Mouse (Mus musculus) kidney, embryonic 16.5 days (tissue): ENCODE results near the gene Gm13288. TPM values are rescaled to one million over a fixed set of nuclear protein-coding genes. Genes with fewer than 3 reads are reported as not detected.
"Not testable (repeated sequence)": the region's sequence is repeated elsewhere in the genome, so short reads cannot be mapped to it uniquely, and the experiment has no call there.

Experiments
- ATAC-seq: fragments of 200-750 bp; cut with Nextera tagmentation; 2 replicates; pipeline ENCODE4 v1.8.0; 2017; ENCODE audit warnings: moderate TSS enrichment; ENCODE audit not compliant: low FRiP score, low TSS enrichment
- H3K27ac ChIP-seq: fragments of 300-500 bp; sonication (generic); 2 replicates; pipeline ENCODE4 v1.5.1; 2014; ENCODE audit warnings: low read length
- H3K27me3 ChIP-seq: fragments of 300-500 bp; sonication (generic); 2 replicates; pipeline ENCODE4 v1.6.1; 2014; ENCODE audit warnings: low read length, control low read depth, mixed read lengths; ENCODE audit not compliant: insufficient read depth
- H3K36me3 ChIP-seq: fragments of 300-500 bp; sonication (generic); 2 replicates; pipeline ENCODE4 v1.6.1; 2014; ENCODE audit warnings: low read length, control low read depth, mixed read lengths; ENCODE audit not compliant: insufficient read depth
- H3K4me1 ChIP-seq: fragments of 300-500 bp; sonication (generic); 2 replicates; pipeline ENCODE4 v1.6.1; 2014; ENCODE audit warnings: low read length, control low read depth, mixed read lengths; ENCODE audit not compliant: insufficient read depth
- H3K4me2 ChIP-seq: fragments of 300-500 bp; sonication (generic); replicated peaks from 2 replicates; pipeline ENCODE4 v1.6.1; 2014; ENCODE audit warnings: low read depth, low read length
- H3K4me3 ChIP-seq: fragments of 300-500 bp; sonication (generic); 2 replicates; pipeline ENCODE4 v1.5.1; 2014; ENCODE audit warnings: mild to moderate bottlenecking, low read length
- H3K9ac ChIP-seq: fragments of 300-500 bp; sonication (generic); replicated peaks from 2 replicates; pipeline ENCODE4 v1.6.1; 2014; ENCODE audit warnings: low read length
- H3K9me3 ChIP-seq: fragments of 300-500 bp; sonication (generic); 2 replicates; pipeline ENCODE4 v1.6.1; 2016; ENCODE audit warnings: low read length, control low read depth
- WGBS: fragments of 180-500 bp; shearing (Covaris S2); extraction: QIAGEN DNeasy Blood & Tissue Kit; methylation state at CpG from one replicate; pipeline ENCODE4 v1.1.7; 2014; 5-methylcytosine and 5-hydroxymethylcytosine counted together
- polyA plus RNA-seq: library from polyadenylated mRNA; unstranded; fragments of >200 nt; fragmentation: Nextera tagmentation; extraction: Ambion mirVana; gene quantifications from 2 replicates; pipeline ENCODE4 v1.2.1, GENCODE M21; 2015

Gm13288 gene
- polyA plus RNA-seq: 0.05 TPM in 1 of 2 replicates, not detected in the other

GRCm38 (mm10) chr4:88805231-88805630, at the start of gene Gm13288:
Gm13288 (plus strand) TSS chr4:88805531.
- H3K27me3 ChIP-seq, H3K4me2 ChIP-seq, H3K36me3 ChIP-seq, H3K27ac ChIP-seq, H3K4me1 ChIP-seq, H3K9me3 ChIP-seq, H3K9ac ChIP-seq, ATAC-seq: not testable (repeated sequence)
- 0 out of 2 replicates have a peak within 1 kb of the TSS, but pooled peaks have one; percentile 21 for H3K4me3 ChIP-seq
- no CpG with 5 or more reads among the region's 8 CpGs for WGBS

GRCm38 (mm10) chr4:88756581-88757513, 48.5 kb upstream of the Gm13288 start:
- ATAC-seq, H3K27me3 ChIP-seq, H3K4me1 ChIP-seq, H3K9me3 ChIP-seq, H3K36me3 ChIP-seq: not testable (repeated sequence)
- Histone ChIP-seq H3K9ac (peak overlapping the region; percentile 76), H3K27ac (peak overlapping the region; percentile 97), H3K4me3 (peak overlapping the region; percentile 57), H3K4me2 (peak overlapping the region; percentile 77)
- WGBS: 9% methylated on average over 27 of the region's 31 CpGs

GRCm38 (mm10) chr4:88757628-88758031, 47.7 kb upstream of the Gm13288 start:
- Histone ChIP-seq H3K4me3 (peak overlapping the region; percentile 57), H3K4me2 (peak overlapping the region; percentile 77), H3K27ac (peak overlapping the region; percentile 97), H3K9ac (peak overlapping the region; percentile 76)
- not testable (repeated sequence) for H3K36me3 ChIP-seq, H3K4me1 ChIP-seq, H3K9me3 ChIP-seq, H3K27me3 ChIP-seq
- WGBS: under 1% methylated on average over 11 of the region's 21 CpGs
- peak; percentile 100 for ATAC-seq

- H3K9ac ChIP-seq, H3K27me3 ChIP-seq, H3K4me1 ChIP-seq, H3K4me2 ChIP-seq, ATAC-seq, H3K4me3 ChIP-seq, H3K36me3 ChIP-seq, H3K9me3 ChIP-seq, H3K27ac ChIP-seq: not testable (repeated sequence)
- 78% methylated on average over 8 of the region's 9 CpGs for WGBS
These were observed 46.6 kb upstream of the Gm13288 start for GRCm38 (mm10) chr4:88758751-88759150.

- not testable (repeated sequence) for H3K36me3 ChIP-seq, H3K9ac ChIP-seq, H3K4me1 ChIP-seq, H3K27ac ChIP-seq, H3K9me3 ChIP-seq, ATAC-seq, H3K27me3 ChIP-seq
- Histone ChIP-seq H3K4me3 (peak within 1 kb of the TSS; percentile 32), H3K4me2 (peak within 1 kb of the TSS; percentile 42)
- 23% methylated on average over 6 of the region's 14 CpGs for WGBS
These were observed 45.6 kb upstream of the Gm13288 start, which contains the start of gene Gm13283 for GRCm38 (mm10) chr4:88759610-88760268. Gm13283 (plus strand) TSS chr4:88760119.

- Histone ChIP-seq H3K4me3 (peak overlapping the region; percentile 32), H3K4me2 (peak overlapping the region; percentile 42)
- not testable (repeated sequence) for ATAC-seq, H3K4me1 ChIP-seq, H3K9me3 ChIP-seq, H3K9ac ChIP-seq, H3K27me3 ChIP-seq, H3K27ac ChIP-seq, H3K36me3 ChIP-seq
- under 1% methylated on average over 25 of the region's 28 CpGs for WGBS
These were observed 44.9 kb upstream of the Gm13288 start for GRCm38 (mm10) chr4:88760431-88760830.

GRCm38 (mm10) chr4:88761776-88762175, 43.6 kb upstream of the Gm13288 start:
- not testable (repeated sequence) for H3K27ac ChIP-seq, H3K9ac ChIP-seq, H3K4me3 ChIP-seq, H3K9me3 ChIP-seq, H3K4me2 ChIP-seq, ATAC-seq, H3K27me3 ChIP-seq, H3K36me3 ChIP-seq, H3K4me1 ChIP-seq
- WGBS: 66% methylated on average over 6 of the region's 8 CpGs

GRCm38 (mm10) chr4:88762341-88762740, 43.0 kb upstream of the Gm13288 start:
- H3K27ac ChIP-seq, H3K9me3 ChIP-seq, H3K9ac ChIP-seq, ATAC-seq, H3K27me3 ChIP-seq, H3K36me3 ChIP-seq, H3K4me2 ChIP-seq, H3K4me3 ChIP-seq, H3K4me1 ChIP-seq: not testable (repeated sequence)
- 67% methylated on average over 7 of the region's 9 CpGs for WGBS

GRCm38 (mm10) chr4:88763384-88764018, 41.8 kb upstream of the Gm13288 start:
- 2% methylated on average over 25 of the region's 42 CpGs for WGBS
- not testable (repeated sequence) for H3K9me3 ChIP-seq

More at GRCm38 (mm10) chr4:88763384-88764018, 41.8 kb upstream of the Gm13288 start:
- not testable (repeated sequence) for H3K27me3 ChIP-seq, H3K27ac ChIP-seq, H3K4me1 ChIP-seq, H3K36me3 ChIP-seq, ATAC-seq
- H3K9ac ChIP-seq: 0 out of 2 replicates have a peak overlapping the region, but pooled peaks have one; percentile 41
- peak overlapping the region; percentile 27 for H3K4me3 ChIP-seq
- peak overlapping the region; percentile 39 for H3K4me2 ChIP-seq
